Mouse (Mus musculus) lung, postnatal 0 days (tissue): ENCODE data around the gene Tas2r143. TPM values are rescaled to one million over a fixed set of nuclear protein-coding genes. Genes with fewer than 3 reads are reported as not detected.
A peak's percentile ranks its signal among the peaks of the same experiment; 100 is the strongest.

ENCODE experiments used
- ATAC-seq: fragments of 200-750 bp; cut with Nextera tagmentation; 2 replicates; pipeline ENCODE4 v1.8.0; 2017; ENCODE audit warnings: moderate library complexity
- DNase-seq: peaks from one replicate; pipeline ENCODE4 v3.0.0-alpha.2; 2016; ENCODE audit warnings: low spot score
- H3K27ac ChIP-seq: fragments of 300-500 bp; sonication (generic); 2 replicates; pipeline ENCODE4 v1.5.1; 2014; ENCODE audit warnings: antibody characterized with exemption, mild to moderate bottlenecking, low read length, mixed read lengths
- H3K27me3 ChIP-seq: fragments of 300-500 bp; sonication (generic); replicated peaks from 2 replicates; pipeline ENCODE4 v1.6.1; 2014; ENCODE audit warnings: low read length, mixed read lengths; ENCODE audit not compliant: insufficient read depth
- H3K36me3 ChIP-seq: fragments of 300-500 bp; sonication (generic); 2 replicates; pipeline ENCODE4 v1.6.1; 2014; ENCODE audit warnings: low read length, mixed read lengths; ENCODE audit not compliant: insufficient read depth
- H3K4me1 ChIP-seq: fragments of 300-500 bp; sonication (generic); 2 replicates; pipeline ENCODE4 v1.6.1; 2014; ENCODE audit warnings: antibody characterized with exemption, low read depth, low read length, mixed read lengths; ENCODE audit not compliant: insufficient read depth
- H3K4me2 ChIP-seq: fragments of 300-500 bp; sonication (generic); replicated peaks from 2 replicates; pipeline ENCODE4 v1.6.1; 2014; ENCODE audit warnings: low read depth, mild to moderate bottlenecking, low read length, moderate library complexity, mixed read lengths
- H3K4me3 ChIP-seq: fragments of 300-500 bp; sonication (generic); 2 replicates; pipeline ENCODE4 v1.5.1; 2014; ENCODE audit warnings: low read depth, low read length
- H3K9ac ChIP-seq: fragments of 300-500 bp; sonication (generic); replicated peaks from 2 replicates; pipeline ENCODE4 v1.6.1; 2014; ENCODE audit warnings: low read depth, mild to moderate bottlenecking
- H3K9me3 ChIP-seq: fragments of 300-500 bp; sonication (generic); 2 replicates; pipeline ENCODE4 v1.6.1; 2016; ENCODE audit warnings: low read length, mixed read lengths
- CTCF ChIP-seq: IDR thresholded peaks from 2 replicates; pipeline ENCODE4 v1.5.1; 2016; ENCODE audit warnings: antibody characterized with exemption, mild to moderate bottlenecking
- EP300 ChIP-seq: IDR thresholded peaks from 2 replicates; pipeline ENCODE4 v1.6.1; 2016; ENCODE audit warnings: antibody characterized with exemption, mild to moderate bottlenecking, control low read depth
- WGBS: fragments of 180-500 bp; shearing (Covaris S2); extraction: QIAGEN DNeasy Blood & Tissue Kit; methylation state at CpG from one replicate; pipeline ENCODE4 v1.1.7; 2014; 5-methylcytosine and 5-hydroxymethylcytosine counted together
- polyA plus RNA-seq: library from polyadenylated mRNA; unstranded; fragments of >200 nt; fragmentation: Nextera tagmentation; extraction: Ambion mirVana; gene quantifications from 2 replicates; pipeline ENCODE4 v1.2.1, GENCODE M21; 2015

The Tas2r143 gene
- 0.15 TPM in 1 of 2 replicates, not detected in the other for polyA plus RNA-seq

- ATAC-seq (no peak), DNase-seq (no peak)
- H3K4me3 ChIP-seq = no peak within 1 kb of the TSS
- no peak within 1 kb of the TSS for H3K4me2 ChIP-seq
- no peak for TF ChIP-seq EP300
- TF ChIP-seq CTCF = no peak
- H3K9me3 ChIP-seq = no peaks in the 10 kb centered on the region
- no peaks in the 10 kb centered on the region for H3K27me3 ChIP-seq
- H3K9ac ChIP-seq = no peak within 1 kb of the TSS
- WGBS = 86% methylated on average over 1 of the region's 1 CpGs
- no peak within 1 kb of the TSS for H3K27ac ChIP-seq
- peaks cover 13% of the 10 kb centered on the region; the same call in 1 of the 2 replicates for H3K4me1 ChIP-seq
- H3K36me3 ChIP-seq = no peaks in the 10 kb centered on the region
These were observed at the start of gene Tas2r143 for GRCm38 (mm10) chr6:42399938-42400337. Gene Tas2r143 (plus strand): TSS chr6:42400238.

- H3K36me3 ChIP-seq = peaks cover 12% of the 10 kb centered on the region; the same call in 1 of the 2 replicates
- peak overlapping the region; percentile 98 for H3K27ac ChIP-seq
- no peaks in the 10 kb centered on the region for H3K27me3 ChIP-seq
- TF ChIP-seq CTCF (no peak), EP300 (no peak)
- ATAC-seq (no peak), DNase-seq (no peak)
- H3K9ac ChIP-seq = peak overlapping the region; percentile 96
- no peaks in the 10 kb centered on the region for H3K9me3 ChIP-seq
- H3K4me1 ChIP-seq = peaks cover 31% of the 10 kb centered on the region
- H3K4me3 ChIP-seq = peak overlapping the region; percentile 99
- WGBS = 29% methylated on average over 13 of the region's 13 CpGs
- H3K4me2 ChIP-seq = peak overlapping the region; percentile 84
These were observed 48.9 kb upstream of the Tas2r143 start for GRCm38 (mm10) chr6:42350968-42351775.

DNA sequence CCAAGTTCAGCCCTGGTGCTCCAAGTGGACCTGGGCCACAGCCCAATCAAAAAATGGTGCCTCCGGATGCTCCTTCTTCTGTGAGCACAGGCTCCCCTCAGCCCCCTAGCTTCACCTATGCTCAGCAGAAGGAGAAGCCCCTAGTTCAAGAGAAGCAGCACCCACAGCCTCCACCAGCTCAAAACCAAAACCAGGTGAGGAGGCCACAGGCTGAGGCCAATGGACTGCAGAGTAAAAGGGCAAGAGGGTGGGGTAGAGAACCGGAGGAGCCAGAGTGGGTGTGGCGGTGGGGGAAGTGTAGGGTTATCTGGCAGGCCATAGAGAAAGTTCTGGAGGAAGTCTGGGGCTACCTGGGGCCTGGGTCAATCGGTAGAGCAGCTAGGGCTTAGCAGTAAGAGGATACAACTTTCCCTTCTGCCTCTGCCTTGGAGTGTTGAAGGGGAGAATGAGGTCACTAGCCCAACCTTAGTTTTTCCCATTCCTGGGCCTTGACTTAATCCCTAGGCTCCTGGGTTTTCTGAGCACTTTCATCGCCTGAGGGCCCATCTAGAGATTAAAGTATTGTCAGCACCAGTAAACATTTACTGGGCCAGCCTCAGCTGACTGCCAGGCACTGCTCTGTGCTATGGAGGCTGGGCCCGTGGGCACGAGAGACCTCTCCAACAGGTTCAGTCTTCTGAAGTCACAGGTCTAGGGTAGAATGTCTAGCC, 48.1 kb upstream of the Tas2r143 start:
- TF ChIP-seq CTCF (no peak), EP300 (no peak)
- Histone ChIP-seq H3K27ac (peak overlapping the region; percentile 98; the same call in 1 of the 2 replicates), H3K9me3 (no peaks in the 10 kb centered on the region), H3K27me3 (no peaks in the 10 kb centered on the region), H3K36me3 (peaks cover 19% of the 10 kb centered on the region; the same call in 1 of the 2 replicates), H3K4me2 (peak overlapping the region; percentile 84), H3K9ac (0 out of 2 replicates have a peak overlapping the region, but pooled peaks have one; percentile 16), H3K4me3 (peak overlapping the region; percentile 99), H3K4me1 (peaks cover 31% of the 10 kb centered on the region)
- WGBS = 53% methylated on average over 7 of the region's 7 CpGs
- ATAC-seq (no peak), DNase-seq (no peak)

GRCm38 (mm10) chr6:42352486-42352846, 47.6 kb upstream of the Tas2r143 start:
- Histone ChIP-seq H3K4me1 (peaks cover 31% of the 10 kb centered on the region), H3K9ac (no peak overlapping the region), H3K9me3 (no peaks in the 10 kb centered on the region), H3K4me2 (peak overlapping the region; percentile 84), H3K27ac (peak overlapping the region; percentile 98; the same call in 1 of the 2 replicates), H3K4me3 (peak overlapping the region; percentile 99), H3K36me3 (peaks cover 25% of the 10 kb centered on the region), H3K27me3 (no peaks in the 10 kb centered on the region)
- 89% methylated on average over 1 of the region's 1 CpGs for WGBS
- no peak for DNase-seq
- no peak for TF ChIP-seq CTCF
- no peak for TF ChIP-seq EP300
- ATAC-seq = no peak

- Histone ChIP-seq H3K9ac (no peak overlapping the region), H3K27ac (peak overlapping the region; percentile 58), H3K36me3 (peaks cover 32% of the 10 kb centered on the region)
These were observed 46.9 kb upstream of the Tas2r143 start for GRCm38 (mm10) chr6:42353180-42353579.

More at GRCm38 (mm10) chr6:42353180-42353579, 46.9 kb upstream of the Tas2r143 start:
- 32% methylated on average over 8 of the region's 8 CpGs for WGBS
- no peak for TF ChIP-seq CTCF
- no peak for TF ChIP-seq EP300
- H3K4me1 ChIP-seq = peaks cover 31% of the 10 kb centered on the region
- H3K9me3 ChIP-seq = no peaks in the 10 kb centered on the region
- H3K4me2 ChIP-seq = peak overlapping the region; percentile 84
- ATAC-seq = no peak
- H3K4me3 ChIP-seq = peak overlapping the region; percentile 99
- H3K27me3 ChIP-seq = no peaks in the 10 kb centered on the region
- DNase-seq = peak; percentile 66
